Mouse (Mus musculus) stomach, embryonic 14.5 days (tissue): ENCODE data around the gene Mdga1. TPM values are rescaled to one million over a fixed set of nuclear protein-coding genes. Genes with fewer than 3 reads are reported as not detected.

Source experiments
- ATAC-seq: fragments of 200-750 bp; cut with Nextera tagmentation; 2 replicates; pipeline ENCODE4 v1.8.0; 2017; ENCODE audit warnings: low read depth, moderate TSS enrichment; ENCODE audit not compliant: insufficient number of reproducible peaks, insufficient read depth, low FRiP score
- H3K27ac ChIP-seq: fragments of 300-500 bp; sonication (generic); 2 replicates; pipeline ENCODE4 v1.5.1; 2014; ENCODE audit warnings: mild to moderate bottlenecking, low read length, moderate library complexity, mixed read lengths
- H3K27me3 ChIP-seq: fragments of 300-500 bp; sonication (generic); 2 replicates; pipeline ENCODE4 v1.6.1; 2014; ENCODE audit warnings: low read length, control low read depth, mixed read lengths; ENCODE audit not compliant: control insufficient read depth, insufficient read depth
- H3K36me3 ChIP-seq: fragments of 300-500 bp; sonication (generic); 2 replicates; pipeline ENCODE4 v1.6.1; 2014; ENCODE audit warnings: mild to moderate bottlenecking, control low read depth, low read length, moderate library complexity, mixed read lengths; ENCODE audit not compliant: control insufficient read depth, insufficient read depth
- H3K4me1 ChIP-seq: fragments of 300-500 bp; sonication (generic); 2 replicates; pipeline ENCODE4 v1.6.1; 2014; ENCODE audit warnings: low read length, control low read depth, mixed read lengths; ENCODE audit not compliant: control insufficient read depth, insufficient read depth
- H3K4me2 ChIP-seq: fragments of 300-500 bp; sonication (generic); replicated peaks from 2 replicates; pipeline ENCODE4 v1.6.1; 2014; ENCODE audit warnings: low read depth, low read length, control low read depth
- H3K4me3 ChIP-seq: fragments of 300-500 bp; sonication (generic); 2 replicates; pipeline ENCODE4 v1.5.1; 2014; ENCODE audit warnings: low read depth, low read length, control low read depth
- H3K9ac ChIP-seq: fragments of 300-500 bp; sonication (generic); replicated peaks from 2 replicates; pipeline ENCODE4 v1.6.1; 2014; ENCODE audit warnings: low read depth, mild to moderate bottlenecking, control low read depth, low read length, moderate library complexity, mixed read lengths
- H3K9me3 ChIP-seq: fragments of 300-500 bp; sonication (generic); 2 replicates; pipeline ENCODE4 v1.6.1; 2016; ENCODE audit warnings: low read depth, low read length, control low read depth; ENCODE audit not compliant: control insufficient read depth
- WGBS: fragments of 180-500 bp; shearing (Covaris S2); extraction: QIAGEN DNeasy Blood & Tissue Kit; methylation state at CpG from one replicate; pipeline ENCODE4 v1.1.7; 2014; 5-methylcytosine and 5-hydroxymethylcytosine counted together
- polyA plus RNA-seq: library from polyadenylated mRNA; unstranded; fragments of >200 nt; fragmentation: Nextera tagmentation; extraction: Ambion mirVana; gene quantifications from 2 replicates; pipeline ENCODE4 v1.2.1, GENCODE M21; 2014

Mdga1 gene
- polyA plus RNA-seq, 1 experiment from 2014 or later: 5.9 TPM

DNA sequence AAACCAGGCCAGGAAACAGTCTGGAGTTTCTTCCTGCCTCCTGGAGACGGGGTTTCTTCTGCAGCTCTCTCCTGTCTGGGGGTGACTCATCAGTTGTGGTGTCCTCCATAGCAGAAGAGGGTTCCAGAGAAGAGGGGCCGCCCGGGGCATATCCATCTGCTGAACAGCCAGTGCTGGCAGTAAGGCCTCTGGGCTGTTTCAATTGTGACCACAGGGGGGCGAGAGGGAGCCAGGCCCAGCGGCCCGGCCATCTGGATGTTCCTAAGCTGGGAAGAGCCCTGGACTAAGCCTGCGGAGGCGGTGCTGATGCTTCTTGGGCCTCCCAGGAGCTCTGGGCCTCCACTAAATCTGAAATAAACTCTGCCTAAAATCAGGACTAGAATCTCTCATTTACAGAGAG, 5.8 kb upstream of the Mdga1 start:
- H3K9me3 ChIP-seq: no peaks in the 10 kb centered on the region
- no peak overlapping the region for H3K9ac ChIP-seq
- no peak overlapping the region for H3K4me3 ChIP-seq
- no peak overlapping the region for H3K4me2 ChIP-seq
- no peaks in the 10 kb centered on the region for H3K36me3 ChIP-seq
- 0 out of 2 replicates have a peak, but pooled peaks cover 3% of the 10 kb centered on the region for H3K4me1 ChIP-seq
- H3K27ac ChIP-seq: no peak overlapping the region
- 6% methylated on average over 8 of the region's 8 CpGs for WGBS
- H3K27me3 ChIP-seq: no peaks in the 10 kb centered on the region
- peak; percentile 62; the same call in 1 of the 2 replicates for ATAC-seq

- no peaks in the 10 kb centered on the region for H3K4me1 ChIP-seq
- no peaks in the 10 kb centered on the region for H3K9me3 ChIP-seq
- no peaks in the 10 kb centered on the region for H3K27me3 ChIP-seq
- no peak overlapping the region for H3K27ac ChIP-seq
- no peak overlapping the region for H3K4me3 ChIP-seq
- ATAC-seq: no peak
- 93% methylated on average over 7 of the region's 7 CpGs for WGBS
- no peak overlapping the region for H3K4me2 ChIP-seq
- no peak overlapping the region for H3K9ac ChIP-seq
- no peaks in the 10 kb centered on the region for H3K36me3 ChIP-seq
Measured at GRCm38 (mm10) chr17:29973226-29973625, 3.3 kb upstream of the Mdga1 start.

- no peak overlapping the region for H3K9ac ChIP-seq
- 40% methylated on average over 15 of the region's 15 CpGs for WGBS
Measured at GRCm38 (mm10) chr17:29971761-29972432, 2.0 kb upstream of the Mdga1 start.

DNA sequence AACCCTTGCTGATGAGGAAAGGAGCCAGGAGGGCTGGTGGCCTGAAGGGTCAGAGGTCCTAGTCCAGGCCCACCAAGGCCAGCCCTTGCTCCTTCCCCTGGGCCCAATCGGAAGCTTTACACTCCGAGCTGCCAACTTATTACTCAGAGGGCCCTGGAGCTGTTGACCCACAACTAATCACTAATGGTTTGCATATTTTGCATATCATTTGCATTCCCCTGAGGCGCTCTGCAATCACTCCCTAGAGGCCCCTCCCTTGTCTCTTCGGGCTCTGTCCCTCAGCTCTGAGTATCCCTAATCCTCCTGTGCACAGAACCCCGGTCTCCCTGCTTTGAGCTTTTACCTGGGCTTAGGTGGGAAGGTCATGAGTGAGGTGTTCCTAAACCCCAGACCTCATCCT, 4.4 kb downstream of the Mdga1 start:
- Histone ChIP-seq H3K4me3 (no peak overlapping the region), H3K4me1 (peaks cover 9% of the 10 kb centered on the region; the same call in 1 of the 2 replicates), H3K27me3 (0 out of 2 replicates have a peak, but pooled peaks cover 4% of the 10 kb centered on the region), H3K4me2 (no peak overlapping the region), H3K27ac (no peak overlapping the region), H3K9ac (no peak overlapping the region), H3K9me3 (no peaks in the 10 kb centered on the region), H3K36me3 (no peaks in the 10 kb centered on the region)
- WGBS: 30% methylated on average over 5 of the region's 5 CpGs
- no peak for ATAC-seq

More at GRCm38 (mm10) chr17:29971761-29972432, 2.0 kb upstream of the Mdga1 start:
- Histone ChIP-seq H3K4me2 (no peak overlapping the region), H3K9me3 (no peaks in the 10 kb centered on the region), H3K27ac (no peak overlapping the region), H3K4me3 (no peak overlapping the region), H3K4me1 (no peaks in the 10 kb centered on the region), H3K36me3 (no peaks in the 10 kb centered on the region), H3K27me3 (no peaks in the 10 kb centered on the region)
- no peak for ATAC-seq

- Histone ChIP-seq H3K36me3 (no peaks in the 10 kb centered on the region), H3K4me2 (peak overlapping the region; percentile 17), H3K27ac (no peak overlapping the region), H3K4me3 (0 out of 2 replicates have a peak overlapping the region, but pooled peaks have one; percentile 0), H3K4me1 (peaks cover 9% of the 10 kb centered on the region; the same call in 1 of the 2 replicates), H3K9me3 (no peaks in the 10 kb centered on the region), H3K27me3 (0 out of 2 replicates have a peak, but pooled peaks cover 4% of the 10 kb centered on the region), H3K9ac (no peak overlapping the region)
- 8% methylated on average over 11 of the region's 11 CpGs for WGBS
- peak; percentile 64; the same call in 1 of the 2 replicates for ATAC-seq
Measured at GRCm38 (mm10) chr17:29963730-29964259, 6.1 kb downstream of the Mdga1 start.

DNA sequence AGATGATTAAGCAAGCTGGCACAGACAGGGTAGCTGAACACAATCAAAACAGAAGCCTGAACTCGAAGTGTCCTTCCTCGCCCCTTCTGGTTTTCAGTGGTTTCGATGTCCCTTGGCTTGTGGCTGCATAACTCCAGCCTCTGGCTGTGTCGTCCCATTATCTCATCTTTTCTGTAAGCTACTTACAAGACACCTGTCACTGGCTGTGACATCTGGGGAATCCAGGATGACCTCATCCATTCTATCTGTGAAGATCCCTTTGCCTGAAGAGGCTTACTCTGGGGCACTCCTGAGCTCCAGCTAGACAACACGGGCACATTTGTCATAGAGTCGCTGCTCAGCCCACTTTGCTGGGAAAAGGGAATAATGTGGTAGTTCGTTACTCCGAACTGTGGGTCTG, 14.0 kb downstream of the Mdga1 start:
- ATAC-seq: no peak
- WGBS: 64% methylated on average over 8 of the region's 8 CpGs
- H3K9me3 ChIP-seq: no peaks in the 10 kb centered on the region
- H3K4me3 ChIP-seq: no peak overlapping the region
- no peaks in the 10 kb centered on the region for H3K36me3 ChIP-seq
- H3K4me2 ChIP-seq: no peak overlapping the region
- no peaks in the 10 kb centered on the region for H3K4me1 ChIP-seq
- no peak overlapping the region for H3K9ac ChIP-seq
- H3K27ac ChIP-seq: no peak overlapping the region
- H3K27me3 ChIP-seq: no peaks in the 10 kb centered on the region

- no peaks in the 10 kb centered on the region for H3K9me3 ChIP-seq
- no peaks in the 10 kb centered on the region for H3K27me3 ChIP-seq
- no peak overlapping the region for H3K27ac ChIP-seq
- H3K36me3 ChIP-seq: no peaks in the 10 kb centered on the region
- no peak overlapping the region for H3K9ac ChIP-seq
- no peak overlapping the region for H3K4me3 ChIP-seq
- no peak for ATAC-seq
- WGBS: 79% methylated on average over 5 of the region's 5 CpGs
- 0 out of 2 replicates have a peak, but pooled peaks cover 3% of the 10 kb centered on the region for H3K4me1 ChIP-seq
- H3K4me2 ChIP-seq: no peak overlapping the region
Measured at GRCm38 (mm10) chr17:29954316-29954715, 15.6 kb downstream of the Mdga1 start.

DNA sequence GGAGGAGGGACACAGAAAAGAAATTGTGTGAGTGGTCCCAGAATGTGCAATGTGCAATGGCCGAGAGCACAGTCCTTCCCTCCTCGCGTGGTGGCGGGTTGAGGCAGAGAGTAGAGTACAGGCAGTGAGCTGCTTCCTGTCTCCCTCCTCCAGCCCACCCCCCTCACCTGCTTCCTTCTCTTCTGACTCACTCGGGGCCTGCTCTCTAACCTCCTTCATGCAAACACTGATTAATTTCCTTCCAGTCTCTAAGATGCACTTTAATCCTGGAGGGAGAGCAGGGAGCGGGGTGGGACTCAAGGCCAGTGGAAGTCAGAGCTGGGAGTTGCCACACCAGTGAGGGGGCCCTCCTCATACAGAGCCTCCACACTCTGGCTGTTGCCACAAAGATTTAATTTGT, 18.8 kb downstream of the Mdga1 start:
- H3K9ac ChIP-seq: no peak overlapping the region
- H3K4me2 ChIP-seq: no peak overlapping the region
- H3K36me3 ChIP-seq: no peaks in the 10 kb centered on the region
- H3K4me1 ChIP-seq: 0 out of 2 replicates have a peak, but pooled peaks cover 3% of the 10 kb centered on the region
- H3K27ac ChIP-seq: peak overlapping the region; percentile 72; the same call in 1 of the 2 replicates
- peak; percentile 87 for ATAC-seq
- no peaks in the 10 kb centered on the region for H3K27me3 ChIP-seq
- H3K9me3 ChIP-seq: no peaks in the 10 kb centered on the region
- no peak overlapping the region for H3K4me3 ChIP-seq
- WGBS: 11% methylated on average over 6 of the region's 6 CpGs
